Mouse (Mus musculus): ENCODE measurements around the gene Plagl1.
A peak's percentile ranks its signal among the peaks of the same experiment; 100 is the strongest.
"Not testable (repeated sequence)": the region's sequence is repeated elsewhere in the genome, so short reads cannot be mapped to it uniquely, and the experiment has no call there.

Gene Plagl1

GRCm38 (mm10) chr10:13060021-13060668, at the start of gene Plagl1:
Gene Plagl1 (plus strand): TSS chr10:13060504.
- DNase-seq (ENCODE audit: extremely low read depth, insufficient read length, low spot score): no peak

- no peak for DNase-seq (ENCODE audit: extremely low read depth, insufficient read length, low spot score)
Measured at GRCm38 (mm10) chr10:13014026-13014425, 46.3 kb upstream of the Plagl1 start.

GRCm38 (mm10) chr10:13016573-13016972, 43.7 kb upstream of the Plagl1 start:
- peak; percentile 28 for DNase-seq (ENCODE audit: extremely low read depth, insufficient read length, low spot score)

- no peak for DNase-seq (ENCODE audit: extremely low read depth, insufficient read length, low spot score)
Measured at GRCm38 (mm10) chr10:13018510-13018909, 41.8 kb upstream of the Plagl1 start.

GRCm38 (mm10) chr10:13019026-13019425, 41.3 kb upstream of the Plagl1 start:
- no peak for DNase-seq (ENCODE audit: extremely low read depth, insufficient read length, low spot score)

- DNase-seq (ENCODE audit: extremely low read depth, insufficient read length, low spot score): no peak
Measured at GRCm38 (mm10) chr10:13022103-13022502, 38.2 kb upstream of the Plagl1 start.

- not testable (repeated sequence) for DNase-seq (ENCODE audit: extremely low read depth, insufficient read length, low spot score)
Measured at GRCm38 (mm10) chr10:13023985-13024384, 36.3 kb upstream of the Plagl1 start.

GRCm38 (mm10) chr10:13027702-13028101, 32.6 kb upstream of the Plagl1 start:
- DNase-seq (ENCODE audit: extremely low read depth, insufficient read length, low spot score): no peak

- DNase-seq (ENCODE audit: extremely low read depth, insufficient read length, low spot score): no peak
Measured at GRCm38 (mm10) chr10:13028215-13028614, 32.1 kb upstream of the Plagl1 start.

- DNase-seq (ENCODE audit: extremely low read depth, insufficient read length, low spot score): no peak
Measured at GRCm38 (mm10) chr10:13029416-13029815, 30.9 kb upstream of the Plagl1 start.

- peak; percentile 28 for DNase-seq (ENCODE audit: extremely low read depth, insufficient read length, low spot score)
Measured at GRCm38 (mm10) chr10:13035270-13035669, 25.0 kb upstream of the Plagl1 start.

GRCm38 (mm10) chr10:13039637-13040174, 20.6 kb upstream of the Plagl1 start:
- DNase-seq (ENCODE audit: extremely low read depth, insufficient read length, low spot score): no peak

GRCm38 (mm10) chr10:13044659-13045058, 15.6 kb upstream of the Plagl1 start:
- DNase-seq (ENCODE audit: extremely low read depth, insufficient read length, low spot score): no peak

GRCm38 (mm10) chr10:13047816-13048215, 12.5 kb upstream of the Plagl1 start:
- DNase-seq (ENCODE audit: extremely low read depth, insufficient read length, low spot score): no peak

GRCm38 (mm10) chr10:13056863-13057381, 3.4 kb upstream of the Plagl1 start:
- DNase-seq (ENCODE audit: extremely low read depth, insufficient read length, low spot score): no peak

- peak; percentile 10 for DNase-seq (ENCODE audit: extremely low read depth, insufficient read length, low spot score)
Measured at GRCm38 (mm10) chr10:13060821-13061671, 742 bp downstream of the Plagl1 start.

- DNase-seq (ENCODE audit: extremely low read depth, insufficient read length, low spot score): no peak
Measured at GRCm38 (mm10) chr10:13062373-13062772, 2.1 kb downstream of the Plagl1 start.

GRCm38 (mm10) chr10:13063457-13063856, 3.2 kb downstream of the Plagl1 start:
- DNase-seq (ENCODE audit: extremely low read depth, insufficient read length, low spot score): no peak

GRCm38 (mm10) chr10:13065129-13065752, 4.9 kb downstream of the Plagl1 start:
- DNase-seq (ENCODE audit: extremely low read depth, insufficient read length, low spot score): no peak

- no peak for DNase-seq (ENCODE audit: extremely low read depth, insufficient read length, low spot score)
Measured at GRCm38 (mm10) chr10:13071031-13071430, 10.7 kb downstream of the Plagl1 start.

All from 3134 (cell line).